Mouse (Mus musculus): ENCODE measurements around the gene Jade2.

Gene Jade2

DNA sequence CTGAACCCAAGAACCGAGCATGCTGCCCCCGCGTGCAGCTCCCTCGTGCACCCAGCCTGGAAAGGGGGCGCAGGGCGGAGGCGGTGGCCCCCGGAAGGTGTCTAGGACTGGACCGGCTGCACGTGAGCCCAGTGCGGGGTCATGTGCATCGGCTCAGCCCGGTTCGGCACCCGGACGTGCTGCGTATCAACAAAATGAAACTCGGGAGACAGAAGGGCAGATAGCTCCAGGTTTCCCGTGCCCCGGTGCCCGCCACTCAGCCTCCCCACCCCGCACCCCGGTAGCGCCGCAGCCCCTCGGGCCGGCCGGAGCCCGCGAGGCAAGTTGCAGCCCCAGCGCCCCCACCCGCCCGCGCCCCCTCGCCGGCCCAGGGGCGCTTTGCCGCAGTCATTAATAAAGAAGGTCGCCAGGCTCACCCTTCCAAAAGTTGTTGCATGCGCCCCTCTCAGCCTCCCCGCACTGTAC lies 805 bp downstream of the Jade2 start:
- DNase-seq (ENCODE audit: low spot score): no peak

GRCm38 (mm10) chr11:51855818-51856615 lies 1.4 kb downstream of the Jade2 start:
- peak; percentile 84 for DNase-seq (ENCODE audit: low spot score)

- peak; percentile 84 for DNase-seq (ENCODE audit: low spot score)
Observed at GRCm38 (mm10) chr11:51854981-51855817, 2.3 kb downstream of the Jade2 start.

- no peak for DNase-seq (ENCODE audit: low spot score)
Observed at GRCm38 (mm10) chr11:51852595-51852994, 4.9 kb downstream of the Jade2 start.

GRCm38 (mm10) chr11:51852091-51852521 lies 5.3 kb downstream of the Jade2 start:
- peak; percentile 96 for DNase-seq (ENCODE audit: low spot score)

DNA sequence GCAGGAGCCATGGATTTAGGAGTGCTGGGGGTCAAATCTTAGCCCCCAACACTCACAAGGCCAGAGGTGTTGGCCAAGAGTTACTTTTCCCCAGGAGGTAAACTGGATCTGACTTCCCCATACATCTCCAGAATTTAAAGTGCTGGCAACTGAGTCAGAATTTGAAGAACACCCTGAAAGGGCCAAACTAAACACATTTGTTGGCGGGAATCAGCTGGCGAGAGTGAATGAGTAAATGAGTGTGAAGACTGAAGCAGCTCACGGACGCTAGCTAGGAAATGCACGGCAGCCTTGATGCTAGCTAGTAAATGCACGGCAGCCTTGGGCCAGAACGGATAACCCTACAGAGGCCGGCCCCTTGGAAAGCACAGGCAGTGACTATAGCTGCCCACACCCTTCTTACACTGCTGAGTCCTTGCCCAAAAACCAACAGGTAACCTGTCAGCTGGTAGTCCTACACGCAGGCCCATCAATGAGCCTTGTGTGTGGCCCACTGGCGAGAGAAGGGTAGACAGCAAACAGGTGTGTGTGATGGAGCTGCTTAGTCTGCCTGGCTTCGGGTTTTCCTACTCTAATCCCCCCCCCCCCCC lies 6.6 kb downstream of the Jade2 start:
- DNase-seq (ENCODE audit: low spot score): no peak

DNA sequence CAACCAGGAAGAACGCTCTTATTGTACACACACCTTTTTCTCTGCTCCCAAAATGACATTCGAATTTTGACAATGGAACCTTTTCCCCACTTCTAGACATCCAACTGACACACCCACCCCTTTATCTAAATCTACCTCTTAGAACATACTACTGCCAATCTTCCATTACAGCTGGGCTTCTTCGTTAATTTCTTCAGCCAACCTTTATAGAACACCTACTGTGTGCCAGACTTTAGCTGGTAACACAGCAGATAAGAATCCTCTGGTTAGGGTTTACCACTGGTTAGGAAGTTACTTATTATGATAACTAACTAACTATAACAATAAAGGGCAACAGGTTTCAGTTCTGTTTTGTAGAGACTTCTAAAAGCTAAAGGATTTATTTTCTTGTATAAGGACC lies 9.1 kb downstream of the Jade2 start:
- DNase-seq (ENCODE audit: low spot score): no peak

GRCm38 (mm10) chr11:51847902-51848301 lies 9.6 kb downstream of the Jade2 start:
- no peak for DNase-seq (ENCODE audit: low spot score)

GRCm38 (mm10) chr11:51845981-51846883 lies 11.2 kb downstream of the Jade2 start:
- DNase-seq (ENCODE audit: low spot score): no peak

GRCm38 (mm10) chr11:51844529-51845098 lies 12.8 kb downstream of the Jade2 start:
- no peak for DNase-seq (ENCODE audit: low spot score)

DNA sequence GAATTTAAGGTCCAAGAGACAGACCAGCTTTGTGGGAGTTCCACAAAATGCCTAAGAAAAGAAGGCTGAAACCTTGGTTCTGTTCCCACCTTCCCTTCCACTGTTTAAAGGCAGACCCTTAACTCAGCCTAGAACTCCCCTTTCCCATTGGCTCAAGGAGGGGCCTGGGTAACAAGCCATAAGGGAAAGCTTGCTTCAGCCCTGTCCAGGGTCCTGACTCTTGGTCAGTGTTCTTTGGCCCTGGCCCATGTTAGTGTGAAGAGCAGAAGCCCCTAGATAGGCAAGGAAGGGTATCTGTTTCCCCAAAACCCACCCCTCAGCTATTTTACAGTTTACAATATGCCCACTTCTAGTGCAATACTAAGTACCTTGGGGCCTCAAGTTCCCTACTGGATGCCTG lies 13.6 kb downstream of the Jade2 start:
- no peak for DNase-seq (ENCODE audit: low spot score)

DNA sequence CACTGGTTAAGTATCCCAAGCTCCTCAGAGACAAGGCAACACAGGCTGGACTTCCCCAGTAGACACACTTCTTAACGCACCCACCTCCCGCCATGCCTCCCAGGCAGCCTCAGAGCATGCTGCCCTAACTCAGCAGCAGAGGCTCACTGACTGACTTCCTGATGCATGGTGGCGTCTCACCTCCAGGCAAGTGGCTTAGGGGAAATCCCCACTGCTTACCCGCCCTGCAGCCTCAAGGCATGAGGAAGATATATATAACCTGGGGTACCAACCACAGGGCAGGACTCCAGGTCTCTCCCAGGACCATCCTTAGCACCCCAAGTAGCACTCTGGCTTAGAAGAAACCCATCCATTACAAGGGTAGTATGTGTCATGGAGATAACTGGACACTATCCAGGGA lies 14.3 kb downstream of the Jade2 start:
- no peak for DNase-seq (ENCODE audit: low spot score)

DNA sequence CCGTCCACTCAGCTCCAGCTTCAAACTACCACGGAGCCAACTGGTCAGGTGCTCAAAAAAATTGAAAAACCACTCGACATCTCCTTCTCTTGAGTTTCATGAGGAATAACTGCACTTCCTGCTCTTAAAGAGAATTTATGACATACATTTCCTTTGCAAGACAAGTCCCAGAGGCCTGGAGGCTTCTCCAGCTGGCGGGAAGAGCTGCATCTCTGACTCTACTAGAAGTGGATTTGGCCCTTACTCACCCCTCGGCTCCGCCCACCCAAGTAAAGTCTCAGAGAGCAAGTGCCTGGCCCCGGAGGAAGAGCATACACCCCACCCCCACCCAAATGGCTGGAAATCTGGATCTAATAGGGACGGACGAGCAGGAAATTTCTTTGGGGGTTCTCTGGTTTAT lies 16.3 kb downstream of the Jade2 start:
- no peak for DNase-seq (ENCODE audit: low spot score)

GRCm38 (mm10) chr11:51840657-51841056 lies 16.8 kb downstream of the Jade2 start:
- DNase-seq (ENCODE audit: low spot score): no peak

- no peak for DNase-seq (ENCODE audit: low spot score)
Observed at GRCm38 (mm10) chr11:51839973-51840372, 17.5 kb downstream of the Jade2 start.

DNA sequence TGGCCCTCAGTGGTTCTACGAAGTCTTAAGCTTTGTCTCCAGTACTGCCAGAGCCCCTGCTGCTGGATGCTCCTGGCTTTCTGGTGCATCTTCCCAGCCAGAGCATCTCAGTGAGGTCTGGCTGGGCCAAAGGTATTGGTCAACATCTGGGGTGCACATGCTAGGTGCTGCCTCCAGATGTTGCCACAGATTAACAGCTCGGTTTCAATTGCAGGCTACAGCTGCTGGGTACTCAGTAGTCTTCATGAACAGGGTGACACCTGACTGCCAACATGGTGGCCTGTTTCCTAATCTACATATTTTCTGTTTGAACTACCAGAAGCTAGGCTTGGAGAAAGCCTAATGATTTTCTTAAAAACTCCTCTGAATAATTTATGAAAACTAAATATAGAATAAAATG lies 18.3 kb downstream of the Jade2 start:
- no peak for DNase-seq (ENCODE audit: low spot score)

GRCm38 (mm10) chr11:51837164-51838153 lies 20.0 kb downstream of the Jade2 start:
- DNase-seq (ENCODE audit: low spot score): peak; percentile 81

DNA sequence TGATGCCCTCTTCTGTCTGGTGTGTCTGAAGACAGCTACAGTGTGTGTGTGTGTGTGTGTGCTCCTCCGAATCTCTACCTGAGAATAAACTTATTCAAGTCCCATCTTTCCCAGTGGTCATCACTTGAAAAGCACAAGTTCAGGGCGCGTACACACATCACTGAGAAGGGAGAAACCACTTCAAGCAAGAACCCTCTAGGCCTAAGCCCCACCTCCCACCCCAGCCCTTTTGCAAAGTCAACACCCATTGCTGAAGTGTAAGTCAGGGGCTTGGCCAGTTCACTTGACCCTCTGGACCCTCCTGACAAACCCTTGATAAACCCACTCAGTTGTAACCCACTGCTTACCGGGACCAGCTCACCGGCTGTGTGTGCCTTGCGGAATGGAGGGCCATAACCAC lies 20.9 kb downstream of the Jade2 start:
- DNase-seq (ENCODE audit: low spot score): no peak

DNA sequence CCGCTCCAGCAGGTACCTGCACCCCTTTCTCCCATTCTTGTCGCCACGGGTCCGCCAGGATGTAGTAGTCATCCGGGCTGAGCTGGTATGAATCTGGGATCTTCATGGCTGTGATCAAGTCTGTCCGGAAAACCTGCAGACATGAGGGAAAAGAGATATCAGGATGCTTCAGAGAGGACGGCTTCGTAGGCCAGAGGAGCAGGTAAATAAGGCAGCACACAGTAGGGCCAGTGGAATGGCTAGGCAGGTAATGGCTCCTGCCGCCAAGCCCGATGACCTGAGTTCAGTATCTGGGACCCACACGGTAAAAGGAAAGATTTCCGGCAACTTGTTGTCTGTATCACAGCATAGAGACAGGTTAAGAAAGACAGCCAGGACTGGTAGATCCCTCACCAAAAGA lies 21.9 kb downstream of the Jade2 start:
- DNase-seq (ENCODE audit: low spot score): no peak

DNA sequence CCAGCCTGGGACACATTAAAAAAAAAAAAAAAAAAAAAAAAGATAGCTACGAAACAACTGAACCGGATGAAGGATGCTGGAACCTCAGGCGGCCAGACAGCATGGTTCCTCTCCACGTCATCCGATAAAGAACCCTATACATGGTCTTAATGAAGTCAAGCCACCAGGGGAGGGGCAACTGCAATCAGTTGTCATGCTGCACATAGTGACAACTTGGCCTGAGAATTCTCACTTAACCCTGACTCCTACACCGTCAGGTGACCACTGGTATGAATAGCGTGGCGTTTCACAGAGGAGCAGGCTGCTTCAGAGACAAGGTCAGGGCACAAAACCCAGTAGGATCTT lies 23.4 kb downstream of the Jade2 start:
- DNase-seq (ENCODE audit: low spot score): no peak

Data from adipocyte (in vitro differentiated cells).